Mouse (Mus musculus) CH12.LX (cell line): ENCODE data around the gene Sdhaf1. TPM values are rescaled to one million over a fixed set of nuclear protein-coding genes. Genes with fewer than 3 reads are reported as not detected.
A peak's percentile ranks its signal among the peaks of the same experiment; 100 is the strongest.

ENCODE experiments used
- DNase-seq: peaks from one replicate; pipeline ENCODE4 v3.0.0-alpha.2; 2013; ENCODE audit errors: extremely low read depth
- H3K27ac ChIP-seq: 2 replicates; pipeline ENCODE4 v1.5.1; 2012; ENCODE audit warnings: low read depth, mild to moderate bottlenecking, control low read depth, moderate library complexity; ENCODE audit not compliant: insufficient read depth
- H3K27me3 ChIP-seq: replicated peaks from 2 replicates; pipeline ENCODE3; 2012; ENCODE audit warnings: inconsistent platforms
- H3K36me3 ChIP-seq, 2 experiments: replicated peaks in 1 of 2; 2 replicates each; pipeline versions ENCODE3 to v1.6.1; 2012; ENCODE audit warnings: inconsistent platforms in 1 of 2, low read length in 1 of 2, mild to moderate bottlenecking in 1 of 2, mixed read lengths in 1 of 2, moderate library complexity in 1 of 2; ENCODE audit not compliant: control insufficient read depth in 1 of 2, insufficient read depth in 1 of 2
- H3K4me1 ChIP-seq, 2 experiments: 2 replicates each; pipeline ENCODE4 v1.6.1; 2012; ENCODE audit warnings: inconsistent platforms in 1 of 2, moderate library complexity in 1 of 2; ENCODE audit not compliant: insufficient read depth in 2 of 2, control insufficient read depth in 1 of 2
- H3K4me2 ChIP-seq: 2 replicates; pipeline ENCODE4 v1.6.1; 2012; ENCODE audit warnings: low read depth, mild to moderate bottlenecking, control low read depth; ENCODE audit not compliant: poor library complexity, insufficient read depth, severe bottlenecking
- H3K4me3 ChIP-seq, 3 experiments: fragments of 150-350 bp in 1 of 3; sonication (generic) in 1 of 3; replicated peaks in 1 of 3; 2 replicates each; pipeline versions ENCODE3 to v1.5.1; 2011 to 2012; ENCODE audit warnings: low read depth in 2 of 3, low read length in 2 of 3, mild to moderate bottlenecking in 2 of 3, moderate library complexity in 2 of 3, control low read depth in 1 of 3, improper control_type of control experiment in 1 of 3, inconsistent platforms in 1 of 3, mixed read lengths in 1 of 3; ENCODE audit not compliant: poor library complexity in 1 of 3
- H3K79me2 ChIP-seq: replicated peaks from 2 replicates; pipeline ENCODE4 v1.6.1; 2012; ENCODE audit warnings: mild to moderate bottlenecking, moderate library complexity; ENCODE audit not compliant: control insufficient read depth, poor library complexity, insufficient read depth, severe bottlenecking; ENCODE audit errors: extremely low read depth
- H3K9ac ChIP-seq: 2 replicates; pipeline ENCODE4 v1.6.1; 2012; ENCODE audit warnings: low read depth, mild to moderate bottlenecking, control low read depth, moderate library complexity; ENCODE audit not compliant: insufficient read depth
- H3K9me3 ChIP-seq: replicated peaks from 2 replicates; pipeline ENCODE3; 2012; ENCODE audit warnings: low read length, inconsistent platforms, mixed read lengths
- E2F4 ChIP-seq: IDR thresholded peaks from 2 replicates; pipeline ENCODE4 v1.6.1; 2011; ENCODE audit warnings: low read depth, low read length, improper control_type of control experiment; ENCODE audit not compliant: insufficient replicate concordance
- ELF1 ChIP-seq: IDR thresholded peaks from 2 replicates; pipeline ENCODE4 v1.6.1; 2014; ENCODE audit warnings: low read depth, mild to moderate bottlenecking, inconsistent platforms, low read length, improper control_type of control experiment
- GABPA ChIP-seq: IDR thresholded peaks from 2 replicates; pipeline ENCODE4 v1.6.1; 2012; ENCODE audit warnings: low read depth, low read length, improper control_type of control experiment, inconsistent platforms; ENCODE audit not compliant: insufficient replicate concordance
- HCFC1 ChIP-seq: IDR thresholded peaks from 2 replicates; pipeline ENCODE4 v1.6.1; 2012; ENCODE audit warnings: low read depth, mild to moderate bottlenecking, inconsistent platforms, low read length, improper control_type of control experiment
- JUN ChIP-seq: IDR thresholded peaks from 2 replicates; pipeline ENCODE4 v1.6.1; 2011; ENCODE audit warnings: low read depth, mild to moderate bottlenecking, low read length, improper control_type of control experiment, moderate library complexity; ENCODE audit not compliant: insufficient read depth
- KAT2A ChIP-seq: IDR thresholded peaks from 2 replicates; pipeline ENCODE4 v1.6.1; 2012; ENCODE audit warnings: low read length, improper control_type of control experiment, inconsistent platforms; ENCODE audit not compliant: insufficient replicate concordance
- MAFK ChIP-seq: IDR thresholded peaks from 2 replicates; pipeline ENCODE4 v1.6.1; 2011; ENCODE audit warnings: low read length, improper control_type of control experiment; ENCODE audit not compliant: insufficient replicate concordance
- MAX ChIP-seq: IDR thresholded peaks from 2 replicates; pipeline ENCODE4 v1.6.1; 2011; ENCODE audit warnings: low read length, improper control_type of control experiment
- MAZ ChIP-seq: IDR thresholded peaks from 2 replicates; pipeline ENCODE4 v1.6.1; 2012; ENCODE audit warnings: low read depth, mild to moderate bottlenecking, inconsistent platforms, low read length, improper control_type of control experiment, moderate library complexity
- MXI1 ChIP-seq: IDR thresholded peaks from 2 replicates; pipeline ENCODE4 v1.6.1; 2011; ENCODE audit warnings: mild to moderate bottlenecking, low read depth, low read length, improper control_type of control experiment
- MYC ChIP-seq: IDR thresholded peaks from 2 replicates; pipeline ENCODE4 v1.6.1; 2011; ENCODE audit warnings: low read depth, mild to moderate bottlenecking, improper control_type of control experiment, low read length
- PAX5 ChIP-seq: IDR thresholded peaks from 2 replicates; pipeline ENCODE4 v1.6.1; 2012; ENCODE audit warnings: low read length, inconsistent platforms, mixed read lengths
- POLR2A ChIP-seq: IDR thresholded peaks from 2 replicates; pipeline ENCODE4 v1.6.1; 2011; ENCODE audit warnings: low read depth, mild to moderate bottlenecking, improper control_type of control experiment, low read length
- POLR2AphosphoS2 ChIP-seq: IDR thresholded peaks from 2 replicates; pipeline ENCODE4 v1.6.1; 2011; ENCODE audit warnings: low read depth, low read length, improper control_type of control experiment
- RAD21 ChIP-seq: IDR thresholded peaks from 2 replicates; pipeline ENCODE4 v1.6.1; 2011; ENCODE audit warnings: low read depth, mild to moderate bottlenecking, low read length, improper control_type of control experiment, moderate library complexity
- SMC3 ChIP-seq: IDR thresholded peaks from 2 replicates; pipeline ENCODE4 v1.6.1; 2011; ENCODE audit warnings: low read depth, low read length, improper control_type of control experiment
- ZMIZ1 ChIP-seq: IDR thresholded peaks from 2 replicates; pipeline ENCODE4 v1.6.1; 2012; ENCODE audit warnings: low read depth, mild to moderate bottlenecking, inconsistent platforms, low read length, improper control_type of control experiment
- dilution Hi-C: fragments of 300-500 bp; cut with MboI; formaldehyde crosslinking; loops from 2 replicates; pipeline ENCODE4 v1.14.3; 2020; ENCODE audit warnings: low sequenced_read_pairs; ENCODE audit not compliant: extremely low pct_unique_long_range_greater_than_20kb, extremely low pct_ligation_motif_present
- in situ Hi-C: fragments of 300-500 bp; cut with MboI; formaldehyde crosslinking; loops from 3 replicates; pipeline ENCODE4 v1.14.3; 2019; ENCODE audit warnings: low sequenced_read_pairs, low pct_ligation_motif_present, low pct_unique_long_range_greater_than_20kb, mixed read lengths
- polyA plus RNA-seq: library from polyadenylated mRNA; unstranded; fragments of >175 nt; gene quantifications from 2 replicates; pipeline ENCODE4 v1.2.1, GENCODE M21; 2012; ENCODE audit warnings: low read depth; ENCODE audit not compliant: insufficient read length
- total RNA-seq, 2 experiments: library from RNA; depleted of rRNA; stranded (reverse); fragments of 300-350 nt in 1 of 2; fragments of >200 nt in 1 of 2; gene quantifications; 2 replicates each; pipeline ENCODE4 v1.2.3; 2012 to 2014

The Sdhaf1 gene
- total and polyA plus RNA-seq, 3 experiments: 8.8 to 18.5 (median 12.8) TPM

DNA sequence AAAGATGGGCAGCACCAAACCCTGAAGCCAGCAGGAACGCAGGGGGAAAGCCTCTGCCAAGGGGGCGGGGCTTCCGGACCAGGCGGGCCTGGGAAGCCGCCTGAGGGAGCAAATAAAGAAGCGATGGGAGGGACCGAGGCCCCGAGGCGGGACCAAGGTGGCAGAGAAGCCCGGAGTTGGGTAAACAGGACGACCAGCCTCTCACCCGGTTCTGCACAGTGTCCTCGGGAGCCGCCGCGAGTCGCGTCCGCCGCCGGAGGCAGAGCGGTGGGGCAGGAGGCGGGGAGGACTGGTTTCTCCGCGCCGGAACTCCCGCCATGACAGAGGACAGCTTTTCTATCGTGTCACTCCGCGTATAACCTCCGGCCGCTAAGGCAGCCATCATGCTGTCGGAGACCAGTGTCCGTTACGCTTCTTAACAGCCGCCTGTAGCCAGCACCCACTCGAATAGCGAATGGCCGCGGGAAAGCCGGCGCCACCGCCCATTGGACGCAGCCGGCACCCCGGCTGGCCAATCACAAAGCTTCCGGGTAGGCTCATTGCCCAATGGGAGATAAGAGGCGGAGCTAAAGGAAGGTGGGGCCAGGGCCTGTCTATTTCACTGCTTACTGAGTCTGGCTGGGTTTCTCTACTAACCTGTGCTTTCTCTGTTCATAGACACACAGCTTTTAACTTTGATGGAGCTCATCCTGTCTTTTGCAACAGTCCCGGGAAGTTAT lies 43.6 kb downstream of the Sdhaf1 start, which contains the start of the genes Thap8 and Wdr62 (continued):
- TF ChIP-seq MAZ (no peak), POLR2AphosphoS2 (no peak), MAX (no peak), SMC3 (no peak), ZMIZ1 (no peak; the same call in 1 of the 2 replicates), MXI1 (no peak)

DNA sequence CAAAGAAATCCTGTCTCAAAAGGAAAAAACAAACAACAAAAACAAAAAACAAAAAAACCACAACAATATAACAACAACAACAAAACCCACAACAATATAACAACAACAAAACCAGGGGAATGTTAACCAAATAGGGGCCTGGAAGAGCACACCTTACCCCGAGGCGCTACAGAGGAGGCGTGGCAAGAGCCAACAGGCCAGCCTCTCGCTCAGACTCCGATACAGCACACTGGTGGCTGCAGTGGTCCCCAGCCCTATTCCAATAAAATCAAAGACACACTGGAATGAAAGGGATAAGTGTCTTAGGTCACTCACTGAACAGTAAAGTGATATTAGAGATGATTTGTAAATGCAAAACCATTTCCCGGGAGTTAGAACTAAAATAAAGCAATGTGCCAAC lies 44.2 kb downstream of the Sdhaf1 start:
- Histone ChIP-seq H3K4me2 (peak overlapping the region; percentile 83), H3K27me3 (no peaks in the 10 kb centered on the region), H3K79me2 (peaks cover 5% of the 10 kb centered on the region; the same call in 1 of the 2 replicates), H3K9ac (peak overlapping the region; percentile 67; the same call in 1 of the 2 replicates), H3K36me3 (peaks cover 0 to 20% of the 10 kb centered on the region in 2 experiments), H3K4me1 (peaks cover 5 to 35% of the 10 kb centered on the region in 2 experiments), H3K4me3 (peak overlapping the region; percentile 61 to 98 (median 76)), H3K9me3 (no peaks in the 10 kb centered on the region), H3K27ac (no peak overlapping the region)
- dilution Hi-C loops: no loop called here
- in situ Hi-C loops: no loop called here
- TF ChIP-seq MXI1 (no peak), MAX (peak; percentile 23; the same call in 1 of the 2 replicates)
- DNase-seq: no peak

DNA sequence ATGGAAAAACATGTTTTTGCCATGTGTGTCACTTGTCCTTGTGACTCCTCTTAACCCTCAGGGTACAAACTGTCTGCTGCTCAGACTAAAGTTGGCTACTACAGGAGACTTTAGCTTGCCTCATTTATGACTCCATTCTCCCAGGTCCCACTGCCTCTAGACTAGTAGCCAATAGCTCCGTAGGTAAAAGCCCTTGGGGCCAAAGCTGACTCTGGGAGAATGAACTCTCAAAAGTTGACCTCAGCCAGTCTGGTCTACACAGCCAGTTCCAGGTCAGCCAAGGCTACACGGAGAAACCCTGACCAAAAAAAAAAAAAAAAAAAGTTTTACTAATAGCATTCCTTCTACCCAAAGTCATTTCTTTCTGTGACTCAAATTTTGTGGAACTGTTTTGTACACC lies 44.8 kb downstream of the Sdhaf1 start:
- peak overlapping the region; percentile 67; the same call in 1 of the 2 replicates for H3K9ac ChIP-seq
- in situ Hi-C loops (no loop called here), dilution Hi-C loops (no loop called here)
- no peak for DNase-seq
- peaks cover 5 to 38% of the 10 kb centered on the region in 2 experiments for H3K4me1 ChIP-seq
- H3K4me2 ChIP-seq: peak overlapping the region; percentile 83
- H3K79me2 ChIP-seq: peaks cover 5% of the 10 kb centered on the region; the same call in 1 of the 2 replicates
- no peaks in the 10 kb centered on the region for H3K9me3 ChIP-seq
- peak overlapping the region in 2 of 3 experiments; percentile 61 to 76 for H3K4me3 ChIP-seq
- peaks cover 0 to 24% of the 10 kb centered on the region in 2 experiments for H3K36me3 ChIP-seq
- H3K27me3 ChIP-seq: no peaks in the 10 kb centered on the region
- TF ChIP-seq HCFC1 (no peak), SMC3 (no peak), POLR2A (no peak), GABPA (no peak), E2F4 (no peak), JUN (no peak), RAD21 (no peak), ELF1 (no peak), MYC (no peak), KAT2A (no peak), MAFK (no peak), PAX5 (no peak)
- no peak overlapping the region for H3K27ac ChIP-seq
